Mouse (Mus musculus) forebrain, postnatal 0 days (tissue): Measurements from ENCODE around the gene Mgat5. TPM values are rescaled to one million over a fixed set of nuclear protein-coding genes. Genes with fewer than 3 reads are reported as not detected.

Experiments used
- ATAC-seq: fragments of 200-750 bp; cut with Nextera tagmentation; 2 replicates; pipeline ENCODE4 v1.8.0; 2017; ENCODE audit warnings: mild to moderate bottlenecking, moderate library complexity
- DNase-seq: peaks from one replicate; pipeline ENCODE4 v3.0.0-alpha.2; 2015
- H3K27ac ChIP-seq: fragments of 300-500 bp; sonication (generic); 2 replicates; pipeline ENCODE4 v1.5.1; 2014; ENCODE audit warnings: low read depth, mild to moderate bottlenecking, antibody characterized with exemption, low read length, moderate library complexity, mixed read lengths
- H3K27me3 ChIP-seq: fragments of 300-500 bp; sonication (generic); 2 replicates; pipeline ENCODE4 v1.6.1; 2014; ENCODE audit warnings: mild to moderate bottlenecking, low read length, mixed read lengths; ENCODE audit not compliant: insufficient read depth
- H3K36me3 ChIP-seq: fragments of 300-500 bp; sonication (generic); 2 replicates; pipeline ENCODE4 v1.6.1; 2014; ENCODE audit warnings: mild to moderate bottlenecking, moderate library complexity; ENCODE audit not compliant: insufficient read depth
- H3K4me1 ChIP-seq: fragments of 300-500 bp; sonication (generic); 2 replicates; pipeline ENCODE4 v1.6.1; 2014; ENCODE audit warnings: antibody characterized with exemption; ENCODE audit not compliant: insufficient read depth
- H3K4me2 ChIP-seq: fragments of 300-500 bp; sonication (generic); 2 replicates; pipeline ENCODE4 v1.6.1; 2014; ENCODE audit warnings: low read depth, mild to moderate bottlenecking, moderate library complexity
- H3K4me3 ChIP-seq: fragments of 300-500 bp; sonication (generic); 2 replicates; pipeline ENCODE4 v1.5.1; 2014; ENCODE audit warnings: low read depth, low read length, mixed read lengths
- H3K9ac ChIP-seq: fragments of 300-500 bp; sonication (generic); 2 replicates; pipeline ENCODE4 v1.6.1; 2014; ENCODE audit warnings: mild to moderate bottlenecking
- H3K9me3 ChIP-seq: fragments of 300-500 bp; sonication (generic); 2 replicates; pipeline ENCODE4 v1.6.1; 2016; ENCODE audit warnings: low read length
- CTCF ChIP-seq: sonication (generic); IDR thresholded peaks from 2 replicates; pipeline ENCODE4 v1.5.1; 2016; ENCODE audit warnings: antibody characterized with exemption, control low read depth, low read depth
- WGBS: fragments of 180-500 bp; shearing (Covaris S2); extraction: QIAGEN DNeasy Blood & Tissue Kit; methylation state at CpG from one replicate; pipeline ENCODE4 v1.1.7; 2014; 5-methylcytosine and 5-hydroxymethylcytosine counted together
- polyA plus RNA-seq: library from polyadenylated mRNA; unstranded; fragments of >200 nt; fragmentation: Nextera tagmentation; extraction: Ambion mirVana; gene quantifications from 2 replicates; pipeline ENCODE4 v1.2.1, GENCODE M21; 2015
- total RNA-seq: library from RNA; depleted of rRNA; stranded (reverse); fragments of >200 nt; gene quantifications from 2 replicates; pipeline ENCODE4 v1.2.3, GENCODE M21; 2014

Mgat5 gene
- total and polyA plus RNA-seq, 2 experiments from 2014 or later = 9.3 to 42.9 TPM

- no peak overlapping the region for H3K9ac ChIP-seq
- TF ChIP-seq CTCF = no peak
- no peaks in the 10 kb centered on the region for H3K9me3 ChIP-seq
- H3K4me2 ChIP-seq = no peak overlapping the region
- H3K4me1 ChIP-seq = no peaks in the 10 kb centered on the region; the same call in 1 of the 2 replicates
- H3K27ac ChIP-seq = no peak overlapping the region
- H3K27me3 ChIP-seq = no peaks in the 10 kb centered on the region
- DNase-seq = peak; percentile 44
- ATAC-seq = peak; percentile 73
- no peaks in the 10 kb centered on the region for H3K36me3 ChIP-seq
- WGBS = 46% methylated on average over 14 of the region's 15 CpGs
- no peak overlapping the region for H3K4me3 ChIP-seq
These were observed 216.0 kb downstream of the Mgat5 start for GRCm38 (mm10) chr1:127420795-127421194.

GRCm38 (mm10) chr1:127422565-127422964, 217.8 kb downstream of the Mgat5 start:
- H3K9ac ChIP-seq = no peak overlapping the region
- H3K9me3 ChIP-seq = no peaks in the 10 kb centered on the region
- H3K4me1 ChIP-seq = no peaks in the 10 kb centered on the region; the same call in 1 of the 2 replicates
- TF ChIP-seq CTCF = no peak
- no peaks in the 10 kb centered on the region for H3K27me3 ChIP-seq
- DNase-seq (peak; percentile 49), ATAC-seq (0 out of 2 replicates have a peak, but pooled peaks have one; percentile 40)
- no peak overlapping the region for H3K27ac ChIP-seq
- no peak overlapping the region for H3K4me2 ChIP-seq
- 50% methylated on average over 4 of the region's 4 CpGs for WGBS
- no peak overlapping the region for H3K4me3 ChIP-seq
- no peaks in the 10 kb centered on the region for H3K36me3 ChIP-seq

- Histone ChIP-seq H3K9ac (no peak overlapping the region), H3K27ac (no peak overlapping the region), H3K9me3 (no peaks in the 10 kb centered on the region), H3K36me3 (no peaks in the 10 kb centered on the region), H3K4me2 (no peak overlapping the region), H3K27me3 (no peaks in the 10 kb centered on the region), H3K4me3 (no peak overlapping the region), H3K4me1 (no peaks in the 10 kb centered on the region; the same call in 1 of the 2 replicates)
- no peak for TF ChIP-seq CTCF
- DNase-seq (no peak), ATAC-seq (peak; percentile 55)
- 37% methylated on average over 6 of the region's 6 CpGs for WGBS
These were observed 220.3 kb downstream of the Mgat5 start for GRCm38 (mm10) chr1:127425021-127425532.

GRCm38 (mm10) chr1:127430290-127430689, 225.5 kb downstream of the Mgat5 start:
- Histone ChIP-seq H3K27ac (no peak overlapping the region), H3K9me3 (no peaks in the 10 kb centered on the region), H3K36me3 (no peaks in the 10 kb centered on the region), H3K9ac (no peak overlapping the region), H3K4me3 (no peak overlapping the region), H3K4me2 (no peak overlapping the region), H3K27me3 (no peaks in the 10 kb centered on the region), H3K4me1 (0 out of 2 replicates have a peak, but pooled peaks cover 10% of the 10 kb centered on the region)
- 67% methylated on average over 7 of the region's 7 CpGs for WGBS
- DNase-seq = no peak
- no peak for ATAC-seq
- no peak for TF ChIP-seq CTCF

GRCm38 (mm10) chr1:127434829-127435228, 230.0 kb downstream of the Mgat5 start:
- Histone ChIP-seq H3K36me3 (no peaks in the 10 kb centered on the region; the same call in 1 of the 2 replicates), H3K4me2 (no peak overlapping the region), H3K9ac (no peak overlapping the region), H3K9me3 (no peaks in the 10 kb centered on the region), H3K4me3 (no peak overlapping the region), H3K27ac (no peak overlapping the region), H3K4me1 (0 out of 2 replicates have a peak, but pooled peaks cover 10% of the 10 kb centered on the region), H3K27me3 (no peaks in the 10 kb centered on the region)
- no peak for TF ChIP-seq CTCF
- DNase-seq (no peak), ATAC-seq (no peak)
- WGBS = 33% methylated on average over 4 of the region's 4 CpGs

- no peak overlapping the region for H3K27ac ChIP-seq
- H3K4me2 ChIP-seq = no peak overlapping the region
- H3K4me3 ChIP-seq = no peak overlapping the region
- ATAC-seq (no peak), DNase-seq (no peak)
- TF ChIP-seq CTCF = no peak
- no peak overlapping the region for H3K9ac ChIP-seq
- H3K4me1 ChIP-seq = 0 out of 2 replicates have a peak, but pooled peaks cover 8% of the 10 kb centered on the region
- 64% methylated on average over 6 of the region's 6 CpGs for WGBS
- H3K9me3 ChIP-seq = no peaks in the 10 kb centered on the region
- no peaks in the 10 kb centered on the region; the same call in 1 of the 2 replicates for H3K36me3 ChIP-seq
- no peaks in the 10 kb centered on the region for H3K27me3 ChIP-seq
These were observed 232.3 kb downstream of the Mgat5 start for GRCm38 (mm10) chr1:127437091-127437490.

- no peak for TF ChIP-seq CTCF
- Histone ChIP-seq H3K4me3 (no peak overlapping the region), H3K4me1 (no peaks in the 10 kb centered on the region), H3K9ac (no peak overlapping the region), H3K27ac (no peak overlapping the region), H3K36me3 (no peaks in the 10 kb centered on the region; the same call in 1 of the 2 replicates), H3K27me3 (no peaks in the 10 kb centered on the region), H3K4me2 (no peak overlapping the region), H3K9me3 (no peaks in the 10 kb centered on the region)
- 68% methylated on average over 9 of the region's 9 CpGs for WGBS
- ATAC-seq (no peak), DNase-seq (no peak)
These were observed 234.7 kb downstream of the Mgat5 start for GRCm38 (mm10) chr1:127439452-127439891.
